Mouse (Mus musculus) stomach, embryonic 15.5 days (tissue): ENCODE data around the gene Dpep2nb. TPM values are rescaled to one million over a fixed set of nuclear protein-coding genes. Genes with fewer than 3 reads are reported as not detected.

Experiments used
- ATAC-seq: fragments of 200-750 bp; cut with Nextera tagmentation; 2 replicates; pipeline ENCODE4 v1.8.0; 2017; ENCODE audit warnings: low read depth, moderate number of reproducible peaks, moderate TSS enrichment; ENCODE audit not compliant: insufficient read depth, low FRiP score
- H3K27ac ChIP-seq: fragments of 300-500 bp; sonication (generic); 2 replicates; pipeline ENCODE4 v1.5.1; 2015; ENCODE audit warnings: mild to moderate bottlenecking, inconsistent platforms
- H3K27me3 ChIP-seq: fragments of 300-500 bp; sonication (generic); replicated peaks from 2 replicates; pipeline ENCODE4 v1.6.1; 2015; ENCODE audit warnings: inconsistent platforms
- H3K36me3 ChIP-seq: fragments of 300-500 bp; sonication (generic); 2 replicates; pipeline ENCODE4 v1.6.1; 2015; ENCODE audit warnings: inconsistent platforms
- H3K4me1 ChIP-seq: fragments of 300-500 bp; sonication (generic); 2 replicates; pipeline ENCODE4 v1.6.1; 2015; ENCODE audit warnings: inconsistent platforms
- H3K4me2 ChIP-seq: fragments of 300-500 bp; sonication (generic); 2 replicates; pipeline ENCODE4 v1.6.1; 2015; ENCODE audit warnings: mild to moderate bottlenecking, inconsistent platforms
- H3K4me3 ChIP-seq: fragments of 300-500 bp; sonication (generic); replicated peaks from 2 replicates; pipeline ENCODE4 v1.5.1; 2015; ENCODE audit warnings: inconsistent platforms
- H3K9ac ChIP-seq: fragments of 300-500 bp; sonication (generic); 2 replicates; pipeline ENCODE4 v1.6.1; 2015; ENCODE audit warnings: inconsistent platforms
- H3K9me3 ChIP-seq: fragments of 300-500 bp; sonication (generic); 2 replicates; pipeline ENCODE4 v1.6.1; 2016; ENCODE audit warnings: inconsistent platforms
- WGBS: fragments of 180-500 bp; shearing (Covaris S2); methylation state at CpG from one replicate; pipeline ENCODE4 v1.1.7; 2015; 5-methylcytosine and 5-hydroxymethylcytosine counted together
- polyA plus RNA-seq: library from polyadenylated mRNA; unstranded; fragments of >200 nt; fragmentation: Nextera tagmentation; extraction: Ambion mirVana; gene quantifications from 2 replicates; pipeline ENCODE4 v1.2.1, GENCODE M21; 2015

Gene Dpep2nb
- not detected in 2 replicates for polyA plus RNA-seq

DNA sequence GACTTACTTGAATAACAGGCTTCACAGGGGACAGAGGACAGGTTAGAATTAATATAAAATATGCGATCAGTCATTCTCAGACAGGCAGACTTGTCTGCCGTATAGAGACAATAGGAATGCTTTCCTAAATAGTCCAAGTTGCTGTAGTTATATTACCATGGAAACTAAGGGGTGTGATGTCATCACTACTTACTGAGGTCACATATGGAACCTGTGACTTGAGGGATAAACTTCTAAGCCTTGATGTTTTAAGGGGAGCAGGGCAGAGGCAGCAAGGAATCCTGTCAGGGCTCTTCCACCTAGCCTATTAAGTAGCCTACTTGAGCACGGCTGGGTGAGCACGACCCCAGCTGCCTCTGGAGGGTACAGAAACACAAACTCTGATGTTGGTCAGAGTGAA is at the start of gene Dpep2nb:
Gene Dpep2nb (minus strand): TSS at position 101 of the 400 bp plus-strand sequence.
- Histone ChIP-seq H3K4me3 (no peak within 1 kb of the TSS), H3K9me3 (no peaks in the 10 kb centered on the region), H3K36me3 (no peaks in the 10 kb centered on the region), H3K27ac (no peak within 1 kb of the TSS), H3K27me3 (no peaks in the 10 kb centered on the region), H3K4me2 (no peak within 1 kb of the TSS), H3K4me1 (peaks cover 12% of the 10 kb centered on the region; the same call in 1 of the 2 replicates), H3K9ac (no peak within 1 kb of the TSS)
- WGBS: 73% methylated on average over 4 of the region's 4 CpGs
- ATAC-seq: no peak

DNA sequence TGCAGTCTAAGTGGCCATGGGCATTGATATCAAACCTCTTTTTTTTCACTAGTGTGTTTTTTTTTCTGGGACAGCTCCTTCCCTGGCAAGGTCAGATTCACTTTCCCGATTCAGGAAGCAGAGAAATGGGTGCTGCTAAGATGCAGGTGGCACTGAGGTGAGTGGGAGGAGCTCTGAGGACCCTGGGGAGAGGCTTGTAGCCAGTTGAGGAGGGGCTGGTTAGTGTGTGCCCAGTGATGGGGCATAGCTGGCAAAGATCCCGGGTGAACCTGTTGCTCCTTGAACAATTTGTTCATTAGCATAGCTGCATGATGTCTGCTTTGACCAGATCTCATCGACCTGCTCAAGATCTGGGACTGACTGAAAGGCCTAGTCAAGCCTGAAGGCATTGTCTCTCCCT is 49.3 kb upstream of the Dpep2nb start:
- no peak overlapping the region for H3K4me2 ChIP-seq
- no peak for ATAC-seq
- H3K27ac ChIP-seq: peak overlapping the region; percentile 57; the same call in 1 of the 2 replicates

DNA sequence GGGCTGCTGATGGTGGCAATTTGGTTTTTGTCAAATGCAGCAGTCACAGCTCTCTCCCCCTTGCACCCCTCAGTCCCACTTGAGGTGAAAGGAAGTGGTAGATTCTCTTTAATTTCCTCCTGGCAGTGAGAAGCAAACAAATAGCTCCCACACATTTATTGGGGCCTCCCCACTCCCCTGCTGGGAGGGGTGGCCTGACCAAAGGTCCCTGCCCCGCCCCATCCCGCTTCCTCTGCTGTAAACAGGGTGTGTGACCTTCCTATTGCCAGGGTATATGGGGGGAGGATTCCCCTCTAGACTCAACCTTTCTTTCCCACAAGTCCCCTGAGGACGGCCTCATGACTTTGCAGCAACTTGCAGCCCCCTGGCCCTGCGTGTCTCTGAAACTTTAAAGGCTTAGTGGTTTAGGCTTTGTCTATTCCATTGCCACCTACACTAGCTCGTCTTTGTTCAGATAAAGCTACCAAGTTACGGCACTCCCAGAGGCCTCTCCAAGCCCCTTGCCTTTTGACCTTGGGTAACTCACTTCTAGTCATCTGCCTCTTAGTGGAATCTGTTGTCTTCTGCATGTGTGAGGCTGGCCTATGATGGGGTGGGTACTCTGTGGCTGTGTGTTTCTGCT is 48.5 kb upstream of the Dpep2nb start:
- peak overlapping the region; percentile 57; the same call in 1 of the 2 replicates for H3K27ac ChIP-seq

More for the DNA sequence above, 49.3 kb upstream of the Dpep2nb start:
- H3K9ac ChIP-seq: no peak overlapping the region
- peaks cover 16% of the 10 kb centered on the region for H3K4me1 ChIP-seq
- H3K4me3 ChIP-seq: no peak overlapping the region
- H3K36me3 ChIP-seq: 0 out of 2 replicates have a peak, but pooled peaks cover 5% of the 10 kb centered on the region
- 55% methylated on average over 3 of the region's 3 CpGs for WGBS
- H3K27me3 ChIP-seq: no peaks in the 10 kb centered on the region
- H3K9me3 ChIP-seq: no peaks in the 10 kb centered on the region

DNA sequence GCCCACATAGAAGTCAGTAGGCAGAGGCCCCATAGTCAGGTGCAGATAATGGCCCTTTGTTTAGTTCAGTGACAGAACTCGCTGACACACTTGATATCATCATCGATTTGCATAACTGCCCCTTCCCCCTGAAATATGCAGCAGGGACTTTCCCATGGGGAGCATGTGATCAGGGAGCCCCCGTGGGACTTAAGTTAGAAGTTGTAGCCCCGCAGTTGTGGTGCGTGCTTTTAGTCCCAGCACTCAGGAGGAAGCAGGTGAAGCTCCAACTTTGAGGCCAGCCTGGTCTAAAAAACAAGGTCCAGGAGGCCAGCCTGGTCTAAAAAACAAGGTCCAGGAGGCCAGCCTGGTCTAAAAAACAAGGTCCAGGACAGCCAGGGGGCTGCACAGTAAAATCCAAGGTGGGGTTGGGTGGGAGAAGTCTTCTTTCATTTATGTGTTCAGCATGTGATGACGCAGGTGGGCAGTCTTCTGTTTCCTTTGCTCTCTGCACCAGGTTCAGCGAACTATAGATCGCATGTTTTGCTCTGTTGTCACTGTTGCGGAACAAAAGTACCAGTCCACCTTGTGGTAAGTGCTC is 46.8 kb upstream of the Dpep2nb start:
- Histone ChIP-seq H3K4me2 (no peak overlapping the region), H3K4me1 (0 out of 2 replicates have a peak, but pooled peaks cover 8% of the 10 kb centered on the region), H3K9me3 (no peaks in the 10 kb centered on the region), H3K36me3 (0 out of 2 replicates have a peak, but pooled peaks cover 10% of the 10 kb centered on the region), H3K27me3 (no peaks in the 10 kb centered on the region), H3K4me3 (no peak overlapping the region), H3K9ac (no peak overlapping the region), H3K27ac (no peak overlapping the region)
- no peak for ATAC-seq
- WGBS: 86% methylated on average over 9 of the region's 9 CpGs

More for the DNA sequence above, 48.5 kb upstream of the Dpep2nb start:
- WGBS: 39% methylated on average over 6 of the region's 6 CpGs
- no peaks in the 10 kb centered on the region for H3K9me3 ChIP-seq
- no peak overlapping the region for H3K9ac ChIP-seq
- no peak for ATAC-seq
- no peak overlapping the region for H3K4me2 ChIP-seq
- no peaks in the 10 kb centered on the region for H3K27me3 ChIP-seq
- peaks cover 16% of the 10 kb centered on the region for H3K4me1 ChIP-seq
- H3K36me3 ChIP-seq: 0 out of 2 replicates have a peak, but pooled peaks cover 10% of the 10 kb centered on the region
- H3K4me3 ChIP-seq: no peak overlapping the region

DNA sequence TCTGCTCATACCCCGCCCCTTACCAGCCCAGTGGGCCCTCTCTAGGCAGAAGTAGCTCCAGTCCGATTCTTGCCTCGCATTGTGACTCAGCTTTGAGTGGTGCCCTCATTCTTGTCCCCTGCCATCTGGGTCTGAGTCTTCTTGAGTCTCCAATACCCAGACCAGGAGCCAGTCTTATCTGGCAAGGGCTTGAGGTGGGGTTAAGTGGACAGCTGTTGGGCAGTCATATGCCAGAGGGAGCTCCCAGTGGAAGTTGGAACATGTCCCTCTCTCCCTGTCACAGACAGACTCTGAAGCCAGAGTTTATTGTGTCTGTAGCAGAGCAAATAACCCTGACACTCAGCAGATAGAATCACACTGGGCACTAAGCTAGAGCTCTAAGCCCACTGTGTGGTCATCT is 45.3 kb upstream of the Dpep2nb start:
- no peak for ATAC-seq
- no peaks in the 10 kb centered on the region for H3K9me3 ChIP-seq
- H3K9ac ChIP-seq: no peak overlapping the region
- no peaks in the 10 kb centered on the region for H3K27me3 ChIP-seq
- 0 out of 2 replicates have a peak, but pooled peaks cover 8% of the 10 kb centered on the region for H3K4me1 ChIP-seq
- no peak overlapping the region for H3K27ac ChIP-seq
- no peak overlapping the region for H3K4me2 ChIP-seq
- no peak overlapping the region for H3K4me3 ChIP-seq
- H3K36me3 ChIP-seq: 0 out of 2 replicates have a peak, but pooled peaks cover 10% of the 10 kb centered on the region
- 91% methylated on average over 3 of the region's 3 CpGs for WGBS

DNA sequence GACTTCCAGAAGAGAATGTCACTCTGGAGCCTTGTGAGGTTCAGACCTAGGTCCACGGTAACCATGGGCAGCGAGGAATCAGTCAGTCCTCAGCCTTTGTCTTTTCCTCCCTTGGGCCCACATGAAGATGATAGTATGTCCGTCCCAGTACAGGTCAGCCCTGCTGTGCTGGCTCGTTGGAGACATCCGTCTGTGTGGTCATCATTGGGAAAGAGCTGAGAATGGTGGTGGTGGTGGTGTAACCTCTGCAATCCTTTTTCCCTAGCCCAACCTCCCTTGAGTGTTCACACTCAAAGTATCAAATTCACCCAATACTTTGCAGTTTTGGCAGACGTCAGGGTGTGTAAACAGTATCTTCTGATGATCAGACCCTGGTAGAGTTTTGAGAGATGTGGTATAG is 44.1 kb upstream of the Dpep2nb start:
- 0 out of 2 replicates have a peak, but pooled peaks cover 12% of the 10 kb centered on the region for H3K36me3 ChIP-seq
- no peak for ATAC-seq
- WGBS: 80% methylated on average over 6 of the region's 6 CpGs

DNA sequence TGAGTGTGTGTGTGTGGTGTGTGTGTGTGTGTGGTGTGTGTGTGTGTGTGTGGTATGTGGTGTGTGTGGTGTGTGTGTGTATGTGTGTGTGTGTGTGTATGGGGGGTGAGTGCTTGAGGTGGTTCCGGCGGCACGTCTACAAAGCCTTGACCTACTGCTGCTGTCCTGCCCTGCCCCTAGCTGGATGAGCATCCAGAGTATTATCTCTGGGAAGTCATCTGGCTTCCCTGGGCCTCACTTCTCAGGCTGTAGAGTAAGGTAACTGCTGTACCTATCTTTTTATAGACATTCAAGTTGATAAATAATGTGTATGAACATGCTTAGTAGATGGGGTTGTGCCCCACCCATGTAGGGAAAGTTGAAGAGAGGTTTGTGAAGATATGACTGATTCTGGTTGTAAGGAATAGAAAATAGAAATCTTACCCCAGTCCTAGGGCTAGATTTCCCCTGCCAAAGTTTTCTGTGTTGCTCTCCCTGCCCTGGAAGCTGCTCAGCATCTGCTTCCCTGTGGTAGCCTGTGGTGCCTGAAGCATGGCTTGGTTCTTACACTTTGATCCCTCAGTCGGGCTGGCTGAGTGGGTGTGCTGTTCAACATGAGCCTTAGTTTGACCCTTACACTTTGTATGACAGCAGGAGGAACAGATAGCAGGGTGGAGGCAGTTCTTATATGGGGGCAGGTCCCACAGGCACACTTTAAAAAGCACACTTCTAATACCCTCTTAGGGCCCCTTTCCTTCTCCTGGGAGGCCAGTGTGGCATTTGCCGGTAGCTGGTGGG is 42.3 kb upstream of the Dpep2nb start:
- Histone ChIP-seq H3K4me3 (no peak overlapping the region), H3K36me3 (0 out of 2 replicates have a peak, but pooled peaks cover 12% of the 10 kb centered on the region), H3K4me1 (no peaks in the 10 kb centered on the region), H3K27ac (no peak overlapping the region), H3K9me3 (no peaks in the 10 kb centered on the region), H3K4me2 (no peak overlapping the region), H3K9ac (no peak overlapping the region), H3K27me3 (no peaks in the 10 kb centered on the region)
- WGBS: 88% methylated on average over 5 of the region's 5 CpGs
- no peak for ATAC-seq

More for the DNA sequence above, 44.1 kb upstream of the Dpep2nb start:
- Histone ChIP-seq H3K4me2 (no peak overlapping the region), H3K27ac (no peak overlapping the region), H3K9ac (no peak overlapping the region), H3K9me3 (no peaks in the 10 kb centered on the region), H3K4me1 (0 out of 2 replicates have a peak, but pooled peaks cover 4% of the 10 kb centered on the region), H3K4me3 (no peak overlapping the region), H3K27me3 (no peaks in the 10 kb centered on the region)

DNA sequence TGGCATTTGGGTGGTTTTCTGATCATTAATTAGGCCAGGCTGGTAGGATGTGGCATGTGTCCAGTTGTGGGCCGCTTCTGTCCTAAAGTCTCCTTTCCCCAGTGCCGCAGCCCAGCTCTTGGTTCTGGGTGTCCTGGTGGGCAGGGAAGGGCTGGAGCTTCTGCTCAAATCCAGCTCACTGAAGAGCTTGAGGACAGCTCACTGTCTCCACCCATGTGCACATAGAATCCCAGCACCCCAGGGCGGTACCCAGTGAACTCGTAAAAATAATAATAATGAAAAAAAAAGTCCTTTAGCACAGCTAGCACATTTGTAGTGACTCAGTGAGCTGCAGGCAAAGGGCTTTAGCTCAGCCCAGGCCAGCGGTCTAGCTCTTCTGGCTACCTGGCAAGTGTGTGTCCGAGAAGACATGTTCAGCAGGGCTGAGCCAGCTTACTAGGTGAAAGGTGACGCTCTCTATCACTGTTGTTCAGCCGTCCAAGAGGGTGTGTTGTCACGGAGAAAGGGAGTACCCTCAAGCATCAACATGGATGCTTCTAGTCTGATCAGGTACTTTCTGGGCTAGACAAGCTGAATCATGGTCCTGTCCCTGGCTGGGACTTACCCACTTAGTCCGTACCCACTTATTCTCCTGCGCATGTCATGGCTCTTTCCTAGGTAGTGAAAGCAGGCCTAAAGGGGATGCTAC is 41.2 kb upstream of the Dpep2nb start:
- Histone ChIP-seq H3K9ac (no peak overlapping the region), H3K4me1 (no peaks in the 10 kb centered on the region), H3K36me3 (0 out of 2 replicates have a peak, but pooled peaks cover 12% of the 10 kb centered on the region), H3K9me3 (no peaks in the 10 kb centered on the region), H3K4me2 (no peak overlapping the region), H3K4me3 (no peak overlapping the region), H3K27me3 (no peaks in the 10 kb centered on the region), H3K27ac (no peak overlapping the region)
- no peak; the same call in 1 of the 2 replicates for ATAC-seq
- 90% methylated on average over 11 of the region's 11 CpGs for WGBS

DNA sequence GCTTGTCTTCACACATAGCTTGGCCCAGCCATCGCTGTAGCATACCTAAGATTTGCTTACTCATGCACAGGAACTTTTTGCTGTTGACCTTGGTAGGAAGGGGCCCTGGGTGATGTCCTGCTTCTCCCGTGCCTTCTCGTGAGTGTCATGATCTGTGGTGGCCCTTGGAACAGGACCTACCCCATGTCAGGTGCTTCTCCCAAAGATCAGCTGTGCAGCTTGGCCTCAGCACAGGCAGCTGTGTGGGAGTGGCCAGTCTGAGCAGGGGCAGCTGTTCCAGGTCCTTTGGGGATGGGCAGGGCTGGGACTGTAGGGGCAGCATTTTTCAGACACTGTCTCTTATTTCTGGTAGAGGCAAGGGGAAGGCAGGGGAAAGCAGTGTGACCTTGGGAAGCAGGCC is 38.4 kb upstream of the Dpep2nb start:
- Histone ChIP-seq H3K36me3 (0 out of 2 replicates have a peak, but pooled peaks cover 3% of the 10 kb centered on the region), H3K4me2 (no peak overlapping the region), H3K4me3 (no peak overlapping the region), H3K9ac (no peak overlapping the region), H3K27ac (no peak overlapping the region), H3K27me3 (no peaks in the 10 kb centered on the region), H3K4me1 (no peaks in the 10 kb centered on the region), H3K9me3 (no peaks in the 10 kb centered on the region)
- no peak for ATAC-seq
- 62% methylated on average over 3 of the region's 3 CpGs for WGBS

DNA sequence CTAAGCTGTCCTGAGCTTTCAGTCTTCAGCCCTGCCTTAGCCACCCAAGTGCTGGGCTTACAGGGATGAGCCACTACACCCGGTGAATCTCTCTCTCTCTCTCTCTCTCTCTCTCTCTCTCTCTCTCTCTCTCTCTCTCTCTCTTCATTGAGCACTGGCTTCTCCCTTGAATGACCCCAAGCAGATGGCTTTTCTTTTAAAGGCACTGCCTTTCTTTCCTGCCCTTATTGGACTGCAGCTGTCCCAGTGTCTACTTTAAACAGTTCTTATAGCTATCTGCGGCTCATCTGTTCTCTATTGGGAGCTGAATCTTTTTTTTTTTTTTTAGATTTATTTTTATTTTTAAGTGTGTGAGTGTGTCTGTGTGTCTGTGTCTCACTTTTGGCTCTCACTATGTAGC is 37.3 kb upstream of the Dpep2nb start:
- Histone ChIP-seq H3K4me2 (no peak overlapping the region), H3K4me3 (no peak overlapping the region), H3K27ac (no peak overlapping the region), H3K36me3 (0 out of 2 replicates have a peak, but pooled peaks cover 3% of the 10 kb centered on the region), H3K4me1 (no peaks in the 10 kb centered on the region), H3K9ac (no peak overlapping the region), H3K9me3 (no peaks in the 10 kb centered on the region), H3K27me3 (no peaks in the 10 kb centered on the region)
- WGBS: 64% methylated on average over 2 of the region's 2 CpGs
- ATAC-seq: no peak

DNA sequence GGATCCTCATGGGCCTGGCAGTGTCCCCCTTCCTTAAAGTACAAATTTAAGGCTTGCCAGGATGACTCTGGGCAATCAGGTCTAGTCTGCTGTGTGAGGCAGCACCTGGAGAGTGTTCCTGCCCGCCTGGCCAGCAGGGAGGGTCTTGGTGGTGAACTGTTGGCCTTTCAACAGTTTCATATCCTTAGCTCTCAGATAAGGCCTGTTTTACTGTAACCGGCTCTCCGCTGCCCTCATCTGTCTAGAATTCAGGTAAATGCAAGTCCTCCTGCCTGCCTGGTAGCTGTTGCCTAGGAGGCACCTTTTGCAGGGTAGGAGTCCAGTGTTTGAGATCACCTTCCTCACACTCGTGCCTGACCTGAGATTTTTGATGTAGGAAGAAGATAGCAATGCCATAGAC is 34.4 kb upstream of the Dpep2nb start:
- Histone ChIP-seq H3K27me3 (no peaks in the 10 kb centered on the region), H3K9ac (no peak overlapping the region), H3K4me1 (no peaks in the 10 kb centered on the region), H3K9me3 (no peaks in the 10 kb centered on the region), H3K4me2 (no peak overlapping the region), H3K27ac (no peak overlapping the region), H3K36me3 (0 out of 2 replicates have a peak, but pooled peaks cover 11% of the 10 kb centered on the region), H3K4me3 (no peak overlapping the region)
- no peak for ATAC-seq
- 53% methylated on average over 4 of the region's 4 CpGs for WGBS
